Mouse (Mus musculus) spleen, postnatal 36 days (tissue): Measurements from ENCODE around the gene E130309D02Rik.

Experiments used
- DNase-seq, 2 experiments: peaks; one replicate each; pipeline ENCODE4 v3.0.0; 2022; ENCODE audit warnings: low spot score in 2 of 2, mixed read lengths in 1 of 2

Gene E130309D02Rik

GRCm38 (mm10) chr5:143268985-143269362, 46.2 kb downstream of the E130309D02Rik start:
- no peak for DNase-seq

- no peak for DNase-seq
Observed at GRCm38 (mm10) chr5:143266794-143267193, 48.4 kb downstream of the E130309D02Rik start.

- DNase-seq: no peak
Observed at GRCm38 (mm10) chr5:143265409-143265808, 49.8 kb downstream of the E130309D02Rik start.

GRCm38 (mm10) chr5:143264689-143265088, 50.5 kb downstream of the E130309D02Rik start:
- no peak for DNase-seq

- DNase-seq: no peak
Observed at GRCm38 (mm10) chr5:143261636-143262035, 53.5 kb downstream of the E130309D02Rik start.

GRCm38 (mm10) chr5:143255802-143256201, 59.4 kb downstream of the E130309D02Rik start:
- no peak for DNase-seq

GRCm38 (mm10) chr5:143255131-143255519, 60.0 kb downstream of the E130309D02Rik start:
- no peak for DNase-seq

GRCm38 (mm10) chr5:143254487-143255130, 60.6 kb downstream of the E130309D02Rik start:
- DNase-seq: no peak

GRCm38 (mm10) chr5:143253881-143254486, 61.2 kb downstream of the E130309D02Rik start:
- DNase-seq: no peak

GRCm38 (mm10) chr5:143253186-143253880, 61.8 kb downstream of the E130309D02Rik start:
- no peak for DNase-seq

GRCm38 (mm10) chr5:143252791-143253185, 62.4 kb downstream of the E130309D02Rik start:
- no peak for DNase-seq

- DNase-seq: no peak
Observed at GRCm38 (mm10) chr5:143252039-143252438, 63.1 kb downstream of the E130309D02Rik start.
